24 mouse cellular contexts compared by ENCODE assay signal in genomic region chr8:10719411-10719810, GRCm38 (mm10).
DNase-seq lines count a peak whose midpoint lies in the region; ATAC-seq lines count a peak whose summit lies in the region.
"Had no signal": no experiment of that assay in that cellular context is flagged by ENCODE, and none has a peak within 500 bp of the region (broad histone marks: within the 10 kb centered on the region; RNA-seq: fewer than 3 reads in every experiment).

No protein-coding gene starts in this region.

- no peak for DNase-seq in midbrain, embryonic 10.5 days (ENCODE audit: low spot score)
- no peak for DNase-seq in spleen, adult 18-20 months
- DNase-seq in cerebellum, adult 8-10 months, result no peak
- DNase-seq: adrenal gland, adult 8-10 months; adrenal gland, postnatal 14 days; adrenal gland, postnatal 36 days; cerebellum, adult 11-12 months; cerebellum, adult 2 months; cerebellum, adult 9-11 months; cerebellum, postnatal 14 days; cerebellum, postnatal 36 days; embryo, embryonic 11 days had no signal

- no peak overlapping the region for H3K4me2 ChIP-seq in midbrain, embryonic 16.5 days (ENCODE audit: low read length)
- H3K4me2 ChIP-seq: embryonic facial prominence, embryonic 13.5 days; embryonic facial prominence, embryonic 15.5 days; forebrain, embryonic 12.5 days had no signal

- H3K36me3 ChIP-seq in midbrain, embryonic 10.5 days, result no peaks in the 10 kb centered on the region
- no peaks in the 10 kb centered on the region for H3K36me3 ChIP-seq in midbrain, embryonic 16.5 days (ENCODE audit: control insufficient read depth, insufficient read depth, low read length)
- H3K36me3 ChIP-seq: embryonic facial prominence, embryonic 13.5 days; embryonic facial prominence, embryonic 15.5 days; forebrain, embryonic 10.5 days; forebrain, embryonic 12.5 days; G1E had no signal

- H3K9me3 ChIP-seq in midbrain, embryonic 10.5 days (replicated peaks), result 0 out of 2 replicates have a peak, but pooled peaks cover 3% of the 10 kb centered on the region
- H3K9me3 ChIP-seq in midbrain, embryonic 16.5 days (replicated peaks; ENCODE audit: control insufficient read depth, low read length, poor library complexity, severe bottlenecking), result no peaks in the 10 kb centered on the region
- H3K9me3 ChIP-seq: embryonic facial prominence, embryonic 13.5 days; embryonic facial prominence, embryonic 15.5 days; forebrain, embryonic 10.5 days; forebrain, embryonic 12.5 days; G1E had no signal

- peak overlapping the region; percentile 59; the same call in 1 of the 2 replicates for H3K27ac ChIP-seq in midbrain, embryonic 10.5 days (replicated peaks)
- H3K27ac ChIP-seq in midbrain, embryonic 16.5 days (ENCODE audit: low read length), result no peak overlapping the region
- H3K27ac ChIP-seq: embryonic facial prominence, embryonic 13.5 days; embryonic facial prominence, embryonic 15.5 days; forebrain, embryonic 10.5 days; forebrain, embryonic 12.5 days had no signal

- no peak overlapping the region for H3K4me3 ChIP-seq in midbrain, embryonic 10.5 days
- H3K4me3 ChIP-seq in midbrain, embryonic 16.5 days (ENCODE audit: low read depth, low read length), result no peak overlapping the region
- H3K4me3 ChIP-seq: embryonic facial prominence, embryonic 13.5 days; embryonic facial prominence, embryonic 15.5 days; erythroblast, embryonic 14.5 days; forebrain, embryonic 10.5 days; forebrain, embryonic 12.5 days had no signal

- 88% methylated on average over 6 of the region's 6 CpGs for WGBS in midbrain, embryonic 10.5 days
- WGBS in midbrain, embryonic 16.5 days, result 95% methylated on average over 6 of the region's 6 CpGs

- no peak overlapping the region for H3K9ac ChIP-seq in midbrain, embryonic 16.5 days (ENCODE audit: low read depth, low read length)
- H3K9ac ChIP-seq: embryonic facial prominence, embryonic 13.5 days; embryonic facial prominence, embryonic 15.5 days; forebrain, embryonic 12.5 days had no signal

- H3K27me3 ChIP-seq in midbrain, embryonic 10.5 days (ENCODE audit: low read depth, poor library complexity, severe bottlenecking), result peaks cover 8% of the 10 kb centered on the region; the same call in 1 of the 2 replicates
- no peaks in the 10 kb centered on the region for H3K27me3 ChIP-seq in midbrain, embryonic 16.5 days (ENCODE audit: control insufficient read depth, insufficient read depth, low read depth, low read length)
- H3K27me3 ChIP-seq: embryonic facial prominence, embryonic 13.5 days; embryonic facial prominence, embryonic 15.5 days; forebrain, embryonic 12.5 days; Patski had no signal

- no peak for ATAC-seq in midbrain, embryonic 16.5 days
- peak; percentile 66; the same call in 1 of the 2 replicates for ATAC-seq in granulocyte monocyte progenitor cell, adult 5-6 weeks (replicated peaks; ENCODE audit: poor library complexity, severe bottlenecking)
- ATAC-seq: activated CD4-positive, CD25-positive, alpha-beta regulatory T cell, adult 4 months; forebrain, embryonic 14.5 days; forebrain, embryonic 16.5 days; Patski had no signal

- H3K4me1 ChIP-seq in midbrain, embryonic 10.5 days, result peaks cover 41% of the 10 kb centered on the region
- no peaks in the 10 kb centered on the region for H3K4me1 ChIP-seq in midbrain, embryonic 16.5 days (ENCODE audit: control insufficient read depth, insufficient read depth, low read length)
- H3K4me1 ChIP-seq: embryonic facial prominence, embryonic 13.5 days; embryonic facial prominence, embryonic 15.5 days had no signal
